Mouse (Mus musculus): ENCODE data around the gene Btk. TPM values are rescaled to one million over a fixed set of nuclear protein-coding genes. Genes with fewer than 3 reads are reported as not detected.

Btk gene
- total RNA-seq (2012; rRNA removed) (16.2 and 23.2 TPM in 2 replicates), total RNA-seq (2014; rRNA removed) (32.9 and 38.1 TPM in 2 replicates), polyA plus RNA-seq (2012; ENCODE audit: insufficient read length, low read depth) (53.4 and 69.0 TPM in 2 replicates)

- in situ Hi-C loops (cut with MboI; ENCODE audit: low pct_ligation_motif_present, low pct_unique_long_range_greater_than_20kb, low sequenced_read_pairs), result no loop called here
- Histone ChIP-seq H3K4me1 (ENCODE audit: control insufficient read depth in 1 of 2, insufficient read depth in 2 of 2) (no peaks in the 10 kb centered on the region; a peak in 1 of 4 replicates), H3K9me3 (replicated peaks; ENCODE audit: low read length) (no peaks in the 10 kb centered on the region), H3K4me2 (ENCODE audit: insufficient read depth, low read depth, poor library complexity, severe bottlenecking) (peak within 1 kb of the TSS; percentile 82), H3K79me2 (replicated peaks; ENCODE audit: control insufficient read depth, extremely low read depth, insufficient read depth, poor library complexity, severe bottlenecking) (peaks cover 48% of the 10 kb centered on the region), H3K27me3 (replicated peaks) (no peaks in the 10 kb centered on the region), H3K36me3 (replicated peaks in 1 of 2; ENCODE audit: control insufficient read depth in 1 of 2, insufficient read depth in 1 of 2, low read length in 1 of 2) (peaks cover 3 to 4% of the 10 kb centered on the region in 2 experiments), H3K27ac (ENCODE audit: insufficient read depth, low read depth) (peak within 1 kb of the TSS; percentile 85), H3K4me3 (replicated peaks in 1 of 3; ENCODE audit: low read depth in 2 of 3, low read length in 2 of 3, poor library complexity in 1 of 3) (peak within 1 kb of the TSS; percentile 72 to 93 (median 90)), H3K9ac (ENCODE audit: insufficient read depth, low read depth) (peak within 1 kb of the TSS; percentile 93)
- dilution Hi-C loops (cut with MboI; ENCODE audit: extremely low pct_ligation_motif_present, extremely low pct_unique_long_range_greater_than_20kb, low sequenced_read_pairs), result no loop called here
- peak; percentile 51 for DNase-seq (ENCODE audit: extremely low read depth)
- TF ChIP-seq RAD21 (IDR thresholded peaks at IDR 0.05; ENCODE audit: low read depth, low read length) (no peak), MAFK (IDR thresholded peaks at IDR 0.05; ENCODE audit: insufficient replicate concordance, low read length) (no peak), NRF1 (IDR thresholded peaks at IDR 0.05; ENCODE audit: low read depth, low read length) (no peak), RCOR1 (conservative IDR thresholded peaks at IDR 0.05; ENCODE audit: low read depth, low read length) (no peak), ETS1 (conservative IDR thresholded peaks at IDR 0.05; ENCODE audit: low read depth, low read length) (no peak), POLR2AphosphoS2 (IDR thresholded peaks at IDR 0.05; ENCODE audit: low read depth, low read length) (no peak), CHD1 (IDR thresholded peaks at IDR 0.05; ENCODE audit: low read depth, low read length) (peak; percentile 89; the same call in 1 of the 2 replicates), USF2 (conservative IDR thresholded peaks at IDR 0.05; ENCODE audit: low read depth, low read length) (no peak), HCFC1 (IDR thresholded peaks at IDR 0.05; ENCODE audit: low read depth, low read length) (peak; percentile 22; the same call in 1 of the 2 replicates), JUND (conservative IDR thresholded peaks at IDR 0.05; ENCODE audit: low read depth, low read length) (no peak), JUN (IDR thresholded peaks at IDR 0.05; ENCODE audit: insufficient read depth, low read depth, low read length) (no peak), MYC (IDR thresholded peaks at IDR 0.05; ENCODE audit: low read depth, low read length) (no peak), MXI1 (IDR thresholded peaks at IDR 0.05; ENCODE audit: low read depth, low read length) (0 out of 2 replicates have a peak, but pooled peaks have one; percentile 31), TCF12 (IDR thresholded peaks at IDR 0.05; ENCODE audit: low read depth, low read length) (peak; percentile 39; the same call in 1 of the 2 replicates), SMC3 (IDR thresholded peaks at IDR 0.05; ENCODE audit: low read depth, low read length) (no peak), ZMIZ1 (IDR thresholded peaks at IDR 0.05; ENCODE audit: low read depth, low read length) (0 out of 2 replicates have a peak, but pooled peaks have one; percentile 30), NELFE (IDR thresholded peaks at IDR 0.05; ENCODE audit: low read depth, low read length) (peak; percentile 63; the same call in 1 of the 2 replicates), MEF2A (IDR thresholded peaks at IDR 0.05; ENCODE audit: borderline replicate concordance, low read depth, low read length) (0 out of 2 replicates have a peak, but pooled peaks have one; percentile 9), TBP (conservative IDR thresholded peaks at IDR 0.05; ENCODE audit: low read depth, low read length) (peak; percentile 22; the same call in 1 of the 2 replicates), EP300 (IDR thresholded peaks at IDR 0.05; ENCODE audit: low read length) (peak; percentile 57), SIN3A (IDR thresholded peaks at IDR 0.05; ENCODE audit: low read length) (0 out of 2 replicates have a peak, but pooled peaks have one; percentile 19), USF1 (IDR thresholded peaks at IDR 0.05; ENCODE audit: low read depth, low read length) (no peak), MAX (IDR thresholded peaks at IDR 0.05; ENCODE audit: low read length) (no peak), CHD2 (IDR thresholded peaks at IDR 0.05; ENCODE audit: low read length) (no peak), GABPA (IDR thresholded peaks at IDR 0.05; ENCODE audit: insufficient replicate concordance, low read depth, low read length) (no peak), BHLHE40 (IDR thresholded peaks at IDR 0.05; ENCODE audit: low read depth, low read length) (no peak), ELF1 (IDR thresholded peaks at IDR 0.05; ENCODE audit: low read depth, low read length) (peak; percentile 20; the same call in 1 of the 2 replicates), IRF4 (IDR thresholded peaks at IDR 0.05; ENCODE audit: low read depth, low read length) (peak; percentile 63; the same call in 1 of the 2 replicates), PAX5 (IDR thresholded peaks at IDR 0.05; ENCODE audit: low read length) (no peak), KAT2A (IDR thresholded peaks at IDR 0.05; ENCODE audit: insufficient replicate concordance, low read length) (no peak), POLR2A (IDR thresholded peaks at IDR 0.05; ENCODE audit: low read depth, low read length) (peak; percentile 61), ZKSCAN1 (IDR thresholded peaks at IDR 0.05; ENCODE audit: borderline replicate concordance, low read depth, low read length) (no peak), ZNF384 (IDR thresholded peaks at IDR 0.05; ENCODE audit: low read depth, low read length) (peak; percentile 87), UBTF (IDR thresholded peaks at IDR 0.05; ENCODE audit: low read depth, low read length) (no peak), MAZ (IDR thresholded peaks at IDR 0.05; ENCODE audit: low read depth, low read length) (no peak), E2F4 (IDR thresholded peaks at IDR 0.05; ENCODE audit: insufficient replicate concordance, low read depth, low read length) (no peak), CTCF (conservative IDR thresholded peaks at IDR 0.05 in 1 of 2, IDR thresholded peaks at IDR 0.05 in 1 of 2; ENCODE audit: low read depth in 2 of 2, low read length in 2 of 2) (no peak), ZC3H11A (IDR thresholded peaks at IDR 0.05; ENCODE audit: low read depth, low read length) (no peak)
Measured at GRCm38 (mm10) chrX:134582888-134583669, at the start of gene Btk. TSS of gene Btk (minus strand) at chrX:134583570.
